Mouse (Mus musculus) adrenal gland, postnatal 10 days (tissue): ENCODE measurements at regions not wholly inside any gene's neighbourhood (a gene's known extent, or its start where the extent isn't known, plus 50 kb on each side); places are given as distances from the start of the nearest gene placed in this dataset.
"Not testable (repeated sequence)": the region's sequence is repeated elsewhere in the genome, so short reads cannot be mapped to it uniquely, and the experiment has no call there.

Experiments used
- DNase-seq: peaks from one replicate; pipeline ENCODE4 v3.0.0; 2021; ENCODE audit warnings: mixed read lengths

DNA sequence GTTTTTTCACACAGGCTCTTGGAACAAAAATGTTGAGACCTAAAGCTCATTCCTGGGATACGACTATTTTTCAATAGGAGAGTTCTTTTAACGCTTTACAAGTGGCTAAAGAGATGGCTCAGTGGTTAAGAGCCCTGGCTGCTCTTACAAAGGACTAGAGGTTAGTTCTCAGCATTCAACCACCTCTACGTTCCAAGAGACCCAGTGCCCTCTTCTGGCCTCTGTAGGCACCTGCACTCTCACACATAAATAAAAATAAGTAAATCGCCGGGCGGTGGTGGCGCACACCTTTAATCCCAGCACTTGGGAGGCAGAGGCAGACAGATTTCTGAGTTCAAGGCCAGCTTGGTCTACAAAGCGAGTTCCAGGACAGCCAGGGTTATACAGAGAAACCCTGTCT is 70.5 kb upstream of the Rad23b start:
- not testable (repeated sequence) for DNase-seq

DNA sequence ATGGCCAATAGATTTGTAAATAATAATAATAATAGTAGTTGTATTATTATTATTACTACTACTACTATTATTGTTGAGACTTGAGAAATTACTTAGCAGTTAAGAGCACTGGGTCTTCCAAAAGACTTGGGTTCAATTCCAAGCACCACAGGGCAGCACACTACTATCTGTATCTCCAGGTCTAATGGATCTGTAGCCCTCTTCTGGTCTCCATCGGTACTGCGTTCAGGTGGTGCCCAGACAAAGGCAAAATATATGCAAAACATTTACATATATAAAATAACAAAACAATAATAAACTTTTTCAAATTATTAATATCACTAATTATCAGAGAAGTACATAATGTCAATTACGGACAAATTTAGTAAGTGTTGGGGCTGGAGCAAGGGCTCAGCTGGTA is 69.1 kb upstream of the Rad23b start:
- no peak for DNase-seq

DNA sequence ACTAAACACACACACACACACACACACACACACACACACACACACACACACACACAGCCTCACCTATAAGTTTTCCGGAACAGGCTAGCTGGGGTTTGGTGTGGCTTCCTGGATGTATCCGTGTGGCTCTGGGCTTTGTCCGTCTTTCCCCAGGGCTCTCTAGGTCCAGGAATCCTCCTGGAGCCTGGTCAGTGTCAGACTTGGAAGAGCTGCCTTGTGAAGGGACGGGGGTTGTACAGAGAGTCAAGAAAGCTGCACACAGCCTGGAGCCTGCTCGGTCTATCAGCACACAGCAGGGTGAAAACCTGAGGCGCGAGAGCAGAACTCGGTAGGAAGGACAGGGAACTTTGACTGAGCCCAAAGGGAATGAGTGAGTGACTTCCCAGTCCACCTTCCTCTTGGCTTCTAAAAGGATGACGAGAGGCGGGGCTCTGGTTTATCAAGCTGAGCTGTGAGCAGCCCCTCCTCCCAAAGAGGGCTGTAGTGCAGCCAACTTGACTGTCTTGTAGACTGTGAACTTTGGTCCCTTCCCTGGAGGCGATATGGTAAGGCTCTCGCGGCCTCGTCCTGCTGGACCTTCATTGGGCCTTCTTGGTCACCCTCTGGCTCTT is 68.3 kb upstream of the Rad23b start:
- no peak for DNase-seq

GRCm38 (mm10) chr4:55282474-55282873 is 67.4 kb upstream of the Rad23b start:
- DNase-seq, result no peak

DNA sequence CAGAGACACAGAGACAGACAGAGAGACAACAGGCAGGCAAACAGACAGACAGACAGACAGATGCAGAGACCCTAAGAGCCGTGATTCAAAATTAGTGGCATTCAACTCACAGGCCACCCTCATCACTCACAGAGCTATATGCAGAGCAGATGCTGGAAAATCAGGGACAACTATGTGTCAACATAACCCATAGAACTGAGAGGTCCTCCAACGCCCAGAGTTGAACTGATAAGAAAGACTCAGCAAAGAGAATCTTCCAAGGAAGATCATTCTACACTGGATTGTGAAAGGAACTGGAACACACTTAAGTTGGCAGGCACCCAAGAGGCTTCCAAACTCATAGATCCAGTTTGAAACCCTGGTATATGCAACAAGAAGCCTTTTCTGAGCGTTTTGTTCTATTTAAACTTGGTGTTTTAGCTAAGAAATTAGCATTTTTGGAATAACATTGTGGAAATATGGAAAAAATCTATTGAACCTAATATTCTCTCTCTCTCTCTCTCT is 65.1 kb upstream of the Rad23b start:
- DNase-seq, result no peak

DNA sequence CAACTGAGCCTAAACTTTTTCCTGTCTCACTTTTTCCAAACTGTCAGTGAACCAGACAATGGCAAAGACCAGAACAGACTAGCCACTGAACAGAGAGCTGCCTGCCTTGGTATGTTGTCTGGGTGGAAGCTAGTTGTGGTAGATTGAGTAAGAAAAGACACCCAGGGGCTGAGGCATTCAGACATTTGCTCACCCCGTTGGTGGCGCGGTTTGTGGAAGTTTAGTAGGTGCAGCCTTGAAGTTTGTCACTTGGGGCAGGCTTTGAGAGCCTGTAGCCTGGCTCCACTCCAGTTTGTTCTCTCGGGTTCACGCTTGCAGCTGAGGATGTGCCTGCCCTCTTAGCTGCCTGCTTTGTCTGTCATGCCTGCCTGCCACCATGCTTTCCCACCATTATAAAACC is 64.2 kb upstream of the Rad23b start:
- DNase-seq, result peak; percentile 57

DNA sequence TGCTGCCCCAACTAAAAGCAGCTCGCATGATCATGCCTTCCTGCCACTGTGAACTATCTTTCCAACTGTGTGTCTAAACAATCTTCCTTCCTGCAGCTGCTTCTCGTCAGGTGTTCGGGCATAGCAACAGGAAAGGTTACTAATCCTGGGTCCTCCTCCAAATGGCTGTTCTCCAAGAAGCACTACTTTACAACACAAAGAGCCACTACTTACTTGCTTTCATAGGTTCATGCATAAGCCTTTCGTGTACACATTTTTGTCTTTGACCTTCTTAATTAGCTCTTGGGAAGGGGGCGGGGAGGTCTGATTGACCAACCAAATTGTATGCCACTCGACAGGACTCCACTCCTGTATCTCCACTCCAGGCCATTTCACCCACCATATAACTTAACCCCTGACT is 61.4 kb upstream of the Rad23b start:
- DNase-seq, result no peak

- peak; percentile 23 for DNase-seq
Measured at GRCm38 (mm10) chr4:55292277-55292676, 57.6 kb upstream of the Rad23b start.

DNA sequence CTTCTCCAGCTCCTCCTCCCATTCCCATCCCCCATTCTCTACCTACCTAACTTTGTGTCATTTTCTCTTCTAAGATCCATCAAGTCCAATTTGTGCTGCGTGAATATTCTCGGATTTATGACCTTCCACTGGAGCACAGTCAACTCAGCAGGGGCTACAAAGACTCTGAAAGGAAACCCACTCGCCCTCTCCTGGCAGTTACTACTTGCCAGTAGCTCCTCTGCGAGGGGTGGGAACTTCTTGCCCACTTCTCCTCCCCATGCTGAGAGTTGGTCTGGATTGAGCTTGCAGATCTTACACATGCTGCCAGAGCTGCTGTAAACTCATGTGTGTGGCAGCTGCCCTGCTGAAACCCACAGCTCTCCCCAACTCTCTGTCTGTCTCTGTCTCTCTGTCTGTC is 57.1 kb upstream of the Rad23b start:
- DNase-seq, result no peak

DNA sequence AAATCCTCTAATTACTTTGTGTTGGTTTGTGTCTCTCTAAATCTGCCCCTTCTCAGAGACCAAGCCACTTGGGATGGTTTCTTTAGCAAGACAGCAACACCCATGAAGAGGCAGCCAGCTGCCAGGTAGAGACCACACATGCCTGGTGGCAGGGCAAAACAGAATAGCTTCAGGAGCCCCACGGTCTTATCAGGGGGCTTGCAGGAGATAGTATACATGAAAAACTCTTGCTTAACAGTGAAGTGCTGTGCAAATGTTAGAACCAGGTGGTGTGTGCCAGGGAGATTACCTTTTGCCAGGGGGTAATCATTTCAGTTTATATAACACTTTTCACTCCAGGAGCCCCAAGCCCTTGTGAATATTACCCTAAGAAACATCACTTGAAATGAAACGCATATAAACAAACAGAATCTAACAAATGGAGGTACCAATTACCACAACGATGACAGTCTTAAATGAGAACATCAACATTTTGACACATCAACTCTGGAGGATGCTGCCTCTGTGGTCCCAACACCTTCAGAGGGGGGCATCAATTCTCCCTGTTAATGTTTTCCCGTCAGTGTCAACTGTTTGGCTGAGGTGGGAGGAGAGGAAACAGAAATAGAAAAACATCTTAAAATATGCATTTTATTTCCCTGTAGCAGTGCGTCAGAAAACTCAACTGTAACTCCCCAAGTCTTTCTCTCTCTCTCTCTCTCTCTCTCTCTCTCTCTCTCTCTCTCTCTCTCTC is 56.3 kb upstream of the Rad23b start:
- no peak for DNase-seq

DNA sequence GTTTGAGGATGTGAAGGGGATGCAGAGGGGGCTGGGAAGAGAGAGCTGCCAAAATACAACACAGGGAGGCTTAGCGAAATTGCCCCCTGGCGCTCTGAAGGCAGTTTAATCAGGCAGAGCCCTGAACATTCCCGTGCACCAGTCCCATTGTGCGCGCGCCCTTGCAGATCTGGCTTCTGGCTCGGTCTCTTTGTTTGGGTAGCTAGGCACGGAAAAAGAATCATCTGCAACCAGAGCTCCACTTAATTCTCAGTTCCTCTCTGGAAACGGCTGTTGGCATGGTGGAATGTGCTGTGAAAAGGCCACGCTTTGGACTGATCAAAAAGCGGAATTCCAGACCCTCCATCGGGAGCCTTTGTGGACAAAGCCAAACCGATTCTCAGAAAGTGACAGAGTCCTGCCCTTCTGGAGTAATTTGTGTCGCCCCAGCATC is 55.6 kb upstream of the Rad23b start:
- no peak for DNase-seq

- DNase-seq, result no peak
Measured at GRCm38 (mm10) chr4:55297841-55298240, 52.0 kb upstream of the Rad23b start.
